Mouse (Mus musculus): ENCODE results near the gene Snx27. TPM values are rescaled to one million over a fixed set of nuclear protein-coding genes. Genes with fewer than 3 reads are reported as not detected.

The Snx27 gene
- 29.5 TPM for total RNA-seq (2023)

DNA sequence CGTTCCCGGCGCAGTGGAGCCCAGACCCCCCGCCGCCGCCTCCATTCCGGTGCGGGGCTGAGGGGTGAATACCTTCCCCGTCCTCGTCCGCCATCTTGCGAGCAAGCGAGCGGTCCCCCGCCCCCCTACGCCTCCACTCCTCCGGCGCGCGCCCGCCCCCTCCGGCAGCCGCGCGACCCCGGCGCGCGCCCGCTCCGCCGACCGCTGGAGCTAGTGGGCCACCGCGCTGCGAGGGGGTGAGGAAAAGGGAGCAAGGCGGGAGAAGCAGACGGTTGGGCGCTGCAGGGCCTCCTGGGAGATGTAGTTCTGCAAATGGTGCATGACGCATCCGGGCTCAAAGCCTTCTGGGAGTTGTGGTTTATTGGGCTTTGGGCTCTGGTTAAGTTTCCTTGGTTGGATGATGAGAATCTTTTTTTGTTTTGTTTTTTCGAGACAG, at the start of gene Snx27:
TSS of gene Snx27 (minus strand) at position 261 of the 436 bp plus-strand sequence.

DNA sequence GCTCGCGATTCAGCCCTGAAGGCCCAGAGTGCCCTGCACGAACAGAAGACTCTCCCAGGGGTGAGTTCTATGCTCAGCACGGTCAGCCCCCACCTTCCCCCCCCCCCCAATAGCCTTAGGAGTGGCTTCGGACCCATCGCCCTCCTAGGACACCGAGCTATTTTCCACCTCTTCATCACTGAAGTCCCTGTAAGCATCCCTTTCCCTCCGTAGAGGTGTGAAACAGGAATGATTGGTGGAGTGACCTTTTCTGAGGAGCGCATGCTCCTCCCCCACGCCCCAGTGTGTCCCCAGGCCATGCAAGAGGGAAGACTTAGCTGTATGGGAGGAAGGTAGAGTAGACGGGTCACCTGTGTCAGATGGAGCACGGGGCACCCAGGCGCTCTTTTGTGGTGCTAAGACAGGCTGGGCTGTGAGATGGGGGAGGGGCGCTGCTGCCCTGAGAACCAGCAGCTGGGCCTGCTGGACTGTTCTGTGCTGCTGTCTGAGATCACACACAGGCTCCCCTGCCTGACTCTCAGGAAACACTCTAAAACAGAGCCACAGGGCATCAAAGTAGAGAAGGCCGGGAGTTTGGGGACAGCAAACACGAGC, 102.1 kb downstream of the Snx27 start, which contains the start of gene Riiad1:
TSS of gene Riiad1 (minus strand) at position 51 of the 594 bp plus-strand sequence.

GRCm38 (mm10) chr3:94477981-94478422, 104.5 kb downstream of the Snx27 start, which contains the start of gene Celf3:
TSS of gene Celf3 (plus strand) at chr3:94478295.

Other genes starting within 250 kb of the Snx27 start
- gene Them5, start 240.6 kb downstream of the Snx27 start, total RNA-seq (2023), result not detected
- gene C2cd4d, start 220.3 kb downstream of the Snx27 start, total RNA-seq (2023), result not detected
- gene Rorc, start 209.9 kb downstream of the Snx27 start, total RNA-seq (2023), result not detected
- not detected for gene Lingo4, start 184.2 kb downstream of the Snx27 start, total RNA-seq (2023)
- gene Tdrkh, start 169.4 kb downstream of the Snx27 start, total RNA-seq (2023), result 5.8 TPM
- gene Mrpl9, start 139.4 kb downstream of the Snx27 start, total RNA-seq (2023), result 80.5 TPM
- not detected for gene Oaz3, start 138.8 kb downstream of the Snx27 start, total RNA-seq (2023)
- not detected for gene Celf3, start 104.4 kb downstream of the Snx27 start, total RNA-seq (2023)
- 4.9 TPM for gene Riiad1, start 102.4 kb downstream of the Snx27 start, total RNA-seq (2023)
- not detected for gene Gm10972, start 60.4 kb upstream of the Snx27 start, total RNA-seq (2023)
- 3.4 TPM for gene Tuft1, start 76.2 kb upstream of the Snx27 start, total RNA-seq (2023)
- not detected for gene Selenbp2, start 110.8 kb upstream of the Snx27 start, total RNA-seq (2023)
- gene Cgn, start 203.8 kb upstream of the Snx27 start, total RNA-seq (2023), result 0.70 TPM